Mouse (Mus musculus) G1E (cell line): ENCODE measurements around the gene Kcnab3. TPM values are rescaled to one million over a fixed set of nuclear protein-coding genes. Genes with fewer than 3 reads are reported as not detected.

Experiments used
- ATAC-seq: 2 replicates; pipeline ENCODE4 v1.8.0; 2016; ENCODE audit warnings: mild to moderate bottlenecking; ENCODE audit not compliant: insufficient number of reproducible peaks, poor library complexity, low FRiP score, severe bottlenecking; ENCODE audit errors: extremely low read depth
- DNase-seq: peaks from one replicate; pipeline ENCODE4 v3.0.0; 2012; ENCODE audit warnings: low spot score
- H3K27me3 ChIP-seq: 2 replicates; pipeline ENCODE4 v1.6.1; 2012; ENCODE audit warnings: mild to moderate bottlenecking, low read length, inconsistent platforms; ENCODE audit not compliant: insufficient read depth
- H3K36me3 ChIP-seq: replicated peaks from 2 replicates; pipeline ENCODE3; 2012; ENCODE audit warnings: mild to moderate bottlenecking, inconsistent platforms
- H3K4me1 ChIP-seq: 2 replicates; pipeline ENCODE4 v1.6.1; 2012; ENCODE audit warnings: low read depth, low read length, inconsistent platforms, mixed read lengths; ENCODE audit not compliant: insufficient read depth
- H3K4me3 ChIP-seq: 2 replicates; pipeline ENCODE4 v1.5.1; 2012; ENCODE audit warnings: low read depth, mild to moderate bottlenecking, inconsistent platforms, low read length, moderate library complexity, mixed read lengths
- H3K9me3 ChIP-seq: replicated peaks from 2 replicates; pipeline ENCODE4 v1.6.1; 2012; ENCODE audit warnings: inconsistent platforms
- CTCF ChIP-seq: IDR thresholded peaks from 2 replicates; pipeline ENCODE4 v1.5.1; 2012; ENCODE audit warnings: low read depth, low read length, inconsistent platforms, mixed read lengths
- GATA1 ChIP-seq: IDR thresholded peaks from 2 replicates; pipeline ENCODE4 v1.6.1; 2012; ENCODE audit warnings: borderline replicate concordance, low read length, inconsistent platforms, mixed read lengths
- GATA2 ChIP-seq: IDR thresholded peaks from 2 replicates; pipeline ENCODE4 v1.6.1; 2012; ENCODE audit warnings: low read depth, low read length, inconsistent platforms, borderline replicate concordance
- POLR2AphosphoS5 ChIP-seq: IDR thresholded peaks from 2 replicates; pipeline ENCODE4 v1.6.1; 2012; ENCODE audit warnings: low read depth, low read length, inconsistent platforms; ENCODE audit not compliant: insufficient replicate concordance
- TAL1 ChIP-seq: conservative IDR thresholded peaks from 2 replicates; pipeline ENCODE4 v1.6.1; 2012; ENCODE audit warnings: low read depth, low read length, inconsistent platforms, mixed read lengths
- polyA plus RNA-seq: library from polyadenylated mRNA; stranded (reverse); fragments of >175 nt; gene quantifications from 2 replicates; pipeline ENCODE4 v1.2.3, GENCODE M21; 2012
- total RNA-seq, 2 experiments: library from RNA; stranded (forward) in 1 of 2; stranded (reverse) in 1 of 2; fragments of 200-1000 nt in 1 of 2; fragments of >200 nt in 1 of 2; fragmentation: Nextera tagmentation in 1 of 2; gene quantifications; 2 replicates each; pipeline ENCODE4 v1.2.3; 2014 to 2017

The Kcnab3 gene
- total RNA-seq (2014; fragmentation: Nextera tagmentation) (0.58 and 1.2 TPM in 2 replicates), total RNA-seq (2017) (0.60 and 0.64 TPM in 2 replicates), polyA plus RNA-seq (0.27 and 0.33 TPM in 2 replicates)

DNA sequence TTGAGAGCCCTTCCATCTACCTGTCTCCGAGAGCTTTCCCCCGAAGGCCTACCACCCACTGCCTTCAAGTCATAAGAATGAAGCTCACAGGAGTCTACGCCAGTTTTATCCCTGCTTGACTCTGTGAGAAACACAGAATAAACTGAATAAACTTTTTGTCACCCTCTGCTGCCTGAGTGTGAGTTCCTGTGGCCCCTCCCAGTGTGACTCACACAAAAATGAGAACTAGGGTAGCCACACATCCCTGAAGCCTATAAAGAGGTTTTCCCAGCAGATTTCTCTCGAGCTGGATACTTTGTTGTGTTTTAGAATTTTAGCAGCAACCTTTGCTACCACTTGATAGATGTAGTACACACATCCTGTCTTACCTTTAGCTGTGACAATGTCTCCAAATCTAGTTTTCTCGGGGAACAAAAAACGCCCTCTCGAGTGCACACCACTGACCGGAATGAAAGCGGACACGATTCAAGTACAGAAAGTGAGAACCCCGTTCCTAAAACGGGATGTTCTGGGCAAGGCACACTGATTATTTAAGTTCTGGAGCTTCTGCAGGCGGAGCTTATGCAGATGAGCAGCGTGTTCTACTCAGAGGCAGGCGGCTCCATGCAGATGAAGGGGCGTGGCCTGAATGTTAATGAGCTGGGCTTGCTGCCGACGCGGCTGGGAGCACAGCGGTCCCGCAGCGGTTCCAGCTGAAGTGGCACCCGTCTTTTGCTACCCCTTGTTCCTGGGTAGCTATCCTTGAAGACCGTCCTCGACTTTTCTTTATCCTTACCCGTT, at the start of gene Kcnab3:
Gene Kcnab3, plus strand, starts transcription at position 631 of the 780 bp plus-strand sequence.
- Histone ChIP-seq H3K9me3 (no peaks in the 10 kb centered on the region), H3K36me3 (peaks cover 18% of the 10 kb centered on the region), H3K4me1 (peaks cover 57% of the 10 kb centered on the region), H3K27me3 (peaks cover 43% of the 10 kb centered on the region), H3K4me3 (peak within 1 kb of the TSS; percentile 73)
- DNase-seq (peak; percentile 82), ATAC-seq (peak; percentile 62)
- TF ChIP-seq POLR2AphosphoS5 (no peak), GATA1 (no peak), GATA2 (no peak), CTCF (no peak), TAL1 (no peak)

DNA sequence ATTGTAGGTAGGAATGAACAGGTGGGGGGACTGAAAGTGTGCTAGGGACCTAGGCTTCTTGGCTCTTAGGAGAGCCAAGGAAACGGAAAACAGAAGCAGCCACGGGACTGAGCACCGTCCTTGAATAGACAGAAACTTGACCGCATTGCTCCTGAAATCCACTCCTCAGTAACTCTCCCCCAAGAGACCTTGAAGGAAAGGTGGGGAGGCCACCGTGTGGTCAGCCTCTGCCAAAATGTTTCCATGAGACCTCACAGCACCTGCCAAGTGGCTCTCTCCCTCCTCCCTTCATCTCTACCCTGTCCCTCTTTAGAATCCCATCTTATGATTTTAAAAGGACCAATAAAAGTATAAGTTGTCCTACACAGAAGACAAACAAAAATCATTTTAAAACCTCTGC, 48.8 kb upstream of the Kcnab3 start:
- peaks cover 28% of the 10 kb centered on the region for H3K27me3 ChIP-seq
- ATAC-seq = no peak
- H3K9me3 ChIP-seq = no peaks in the 10 kb centered on the region
- H3K36me3 ChIP-seq = no peaks in the 10 kb centered on the region
- DNase-seq = no peak
- H3K4me3 ChIP-seq = no peak overlapping the region
- TF ChIP-seq GATA1 = no peak
- TF ChIP-seq POLR2AphosphoS5 = no peak
- TF ChIP-seq TAL1 = no peak
- TF ChIP-seq CTCF = no peak
- no peak for TF ChIP-seq GATA2
- H3K4me1 ChIP-seq = peaks cover 4% of the 10 kb centered on the region; the same call in 1 of the 2 replicates

GRCm38 (mm10) chr11:69291111-69291510, 34.9 kb upstream of the Kcnab3 start:
- Histone ChIP-seq H3K4me1 (no peaks in the 10 kb centered on the region), H3K27me3 (peaks cover 16% of the 10 kb centered on the region), H3K36me3 (no peaks in the 10 kb centered on the region), H3K9me3 (no peaks in the 10 kb centered on the region), H3K4me3 (no peak overlapping the region)
- DNase-seq = no peak
- ATAC-seq = no peak
- no peak for TF ChIP-seq POLR2AphosphoS5
- no peak for TF ChIP-seq GATA1
- TF ChIP-seq CTCF = no peak
- no peak for TF ChIP-seq TAL1
- no peak for TF ChIP-seq GATA2

- no peak for TF ChIP-seq TAL1
- TF ChIP-seq CTCF = no peak
- Histone ChIP-seq H3K4me3 (no peak overlapping the region), H3K9me3 (no peaks in the 10 kb centered on the region), H3K36me3 (peaks cover 30% of the 10 kb centered on the region), H3K4me1 (no peaks in the 10 kb centered on the region), H3K27me3 (peaks cover 2% of the 10 kb centered on the region; the same call in 1 of the 2 replicates)
- ATAC-seq (no peak), DNase-seq (no peak)
Measured at GRCm38 (mm10) chr11:69295286-69295685, 30.8 kb upstream of the Kcnab3 start.

GRCm38 (mm10) chr11:69297799-69298198, 28.3 kb upstream of the Kcnab3 start:
- no peak for ATAC-seq
- DNase-seq = no peak
- Histone ChIP-seq H3K4me1 (no peaks in the 10 kb centered on the region), H3K4me3 (no peak overlapping the region), H3K36me3 (peaks cover 50% of the 10 kb centered on the region), H3K9me3 (no peaks in the 10 kb centered on the region), H3K27me3 (peaks cover 2% of the 10 kb centered on the region; the same call in 1 of the 2 replicates)
- TF ChIP-seq CTCF (no peak), TAL1 (no peak), POLR2AphosphoS5 (no peak)

- no peaks in the 10 kb centered on the region for H3K9me3 ChIP-seq
- H3K27me3 ChIP-seq = peaks cover 2% of the 10 kb centered on the region; the same call in 1 of the 2 replicates
- H3K4me3 ChIP-seq = no peak overlapping the region
- H3K4me1 ChIP-seq = no peaks in the 10 kb centered on the region
- TF ChIP-seq TAL1 = no peak
- no peak for TF ChIP-seq CTCF
- no peak for TF ChIP-seq GATA1
- TF ChIP-seq GATA2 = no peak
- no peak for TF ChIP-seq POLR2AphosphoS5
- peaks cover 55% of the 10 kb centered on the region for H3K36me3 ChIP-seq
- ATAC-seq (no peak), DNase-seq (no peak)
Measured at GRCm38 (mm10) chr11:69298231-69298630, 27.8 kb upstream of the Kcnab3 start.

GRCm38 (mm10) chr11:69302817-69303216, 23.2 kb upstream of the Kcnab3 start:
- Histone ChIP-seq H3K9me3 (no peaks in the 10 kb centered on the region), H3K36me3 (peaks cover 88% of the 10 kb centered on the region), H3K4me3 (no peak overlapping the region), H3K4me1 (no peaks in the 10 kb centered on the region; the same call in 1 of the 2 replicates), H3K27me3 (no peaks in the 10 kb centered on the region)
- TF ChIP-seq CTCF = no peak
- no peak for TF ChIP-seq POLR2AphosphoS5
- no peak for TF ChIP-seq GATA1
- no peak for TF ChIP-seq GATA2
- TF ChIP-seq TAL1 = no peak
- DNase-seq (no peak), ATAC-seq (no peak)
